Mouse (Mus musculus): ENCODE measurements at regions not wholly inside any gene's neighbourhood (a gene's known extent, or its start where the extent isn't known, plus 50 kb on each side); places are given as distances from the start of the nearest gene placed in this dataset.

DNA sequence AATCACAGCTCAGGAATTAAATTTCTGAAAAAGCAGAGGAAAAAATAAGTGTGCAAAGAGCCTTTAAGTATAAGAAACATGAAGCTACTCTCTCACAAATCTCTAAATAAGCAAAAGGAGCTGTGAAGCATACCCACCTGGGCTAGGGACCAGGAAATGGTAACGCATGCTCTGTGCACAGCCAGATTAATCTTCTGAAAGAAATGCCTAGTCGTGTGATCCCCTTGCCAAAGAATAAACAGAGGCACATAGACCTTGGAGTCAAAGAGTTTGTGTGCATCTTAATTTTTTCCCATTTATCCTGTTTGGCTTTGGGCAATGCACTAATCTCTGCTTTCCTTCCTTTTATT lies 338.2 kb upstream of the Sel1l start:
- H3K27me3 ChIP-seq, result no peaks in the 10 kb centered on the region

DNA sequence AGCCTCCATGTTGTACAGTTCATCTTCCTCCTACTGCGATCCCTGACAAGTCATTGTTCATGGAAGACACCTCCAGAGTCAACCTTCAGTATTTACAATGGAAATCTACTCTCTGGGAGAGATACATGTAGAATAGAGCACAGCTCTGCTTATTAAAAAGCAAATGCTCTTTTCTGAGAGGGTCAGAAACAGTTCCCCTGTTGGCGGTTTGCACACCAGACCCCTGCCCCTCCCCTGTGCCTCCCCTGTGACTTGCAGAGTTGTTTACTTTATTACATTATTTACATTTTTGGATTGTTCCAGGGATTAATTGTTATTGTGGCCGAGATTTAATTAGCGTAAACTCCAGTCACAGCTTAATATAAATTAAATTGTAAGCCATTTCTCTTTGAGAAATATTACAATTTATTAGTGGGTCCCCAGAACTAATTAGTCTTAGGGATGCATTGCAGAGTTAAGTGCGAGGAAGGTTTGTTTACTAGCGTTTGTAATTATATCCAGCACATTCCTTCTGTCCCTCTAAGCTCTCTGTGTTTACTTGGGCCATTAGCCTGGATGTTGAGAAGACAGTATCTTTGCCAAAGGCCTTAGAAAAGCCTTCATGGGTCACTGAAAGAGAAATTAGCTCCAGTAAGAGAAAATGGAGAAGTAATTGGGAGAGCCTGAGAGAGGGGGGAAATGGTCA lies 337.6 kb upstream of the Sel1l start:
- Histone ChIP-seq H3K27me3 (no peaks in the 10 kb centered on the region), H3K4me3 (no peak overlapping the region), H3K9ac (no peak overlapping the region), H3K4me2 (no peak overlapping the region), H3K27ac (replicated peaks) (0 out of 2 replicates have a peak overlapping the region, but pooled peaks have one; percentile 28), H3K36me3 (no peaks in the 10 kb centered on the region), H3K4me1 (replicated peaks) (peaks cover 3% of the 10 kb centered on the region; the same call in 1 of the 2 replicates), H3K9me3 (no peaks in the 10 kb centered on the region)
- no peak for ATAC-seq (ENCODE audit: low read depth)
- 56% methylated on average over 6 of the region's 6 CpGs for WGBS

More for the DNA sequence above, 338.2 kb upstream of the Sel1l start:
- H3K9ac ChIP-seq, result no peak overlapping the region
- no peak overlapping the region for H3K4me3 ChIP-seq
- no peaks in the 10 kb centered on the region for H3K36me3 ChIP-seq
- peaks cover 3% of the 10 kb centered on the region; the same call in 1 of the 2 replicates for H3K4me1 ChIP-seq (replicated peaks)
- no peak overlapping the region for H3K27ac ChIP-seq (replicated peaks)
- H3K4me2 ChIP-seq, result no peak overlapping the region
- H3K9me3 ChIP-seq, result no peaks in the 10 kb centered on the region
- ATAC-seq (ENCODE audit: low read depth), result no peak
- WGBS, result 79% methylated on average over 2 of the region's 2 CpGs

DNA sequence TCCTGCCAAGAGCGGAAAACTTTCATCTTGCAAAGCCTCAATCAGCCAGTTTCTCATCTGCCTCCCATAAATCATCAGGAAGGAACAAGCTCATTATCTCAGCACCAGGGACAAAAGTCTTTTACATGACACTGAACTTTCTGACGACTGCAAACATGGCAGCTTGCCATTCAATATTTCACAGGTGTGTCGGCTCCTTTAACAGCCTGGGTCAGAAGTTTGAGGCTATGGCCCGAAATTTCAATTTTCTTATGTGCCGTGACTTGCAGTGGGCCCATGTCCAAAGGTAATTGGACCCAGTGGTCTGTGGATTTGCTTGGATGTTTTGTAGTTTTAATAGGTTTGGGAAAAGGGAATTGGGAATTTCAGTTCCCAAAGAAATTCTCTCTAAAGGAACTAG lies 330.3 kb upstream of the Sel1l start:
- Histone ChIP-seq H3K36me3 (no peaks in the 10 kb centered on the region), H3K27ac (replicated peaks) (no peak overlapping the region), H3K9me3 (no peaks in the 10 kb centered on the region), H3K4me2 (no peak overlapping the region), H3K9ac (no peak overlapping the region), H3K27me3 (no peaks in the 10 kb centered on the region), H3K4me3 (no peak overlapping the region), H3K4me1 (replicated peaks) (no peaks in the 10 kb centered on the region)
- ATAC-seq (ENCODE audit: low read depth), result no peak
- WGBS, result 69% methylated on average over 5 of the region's 5 CpGs

DNA sequence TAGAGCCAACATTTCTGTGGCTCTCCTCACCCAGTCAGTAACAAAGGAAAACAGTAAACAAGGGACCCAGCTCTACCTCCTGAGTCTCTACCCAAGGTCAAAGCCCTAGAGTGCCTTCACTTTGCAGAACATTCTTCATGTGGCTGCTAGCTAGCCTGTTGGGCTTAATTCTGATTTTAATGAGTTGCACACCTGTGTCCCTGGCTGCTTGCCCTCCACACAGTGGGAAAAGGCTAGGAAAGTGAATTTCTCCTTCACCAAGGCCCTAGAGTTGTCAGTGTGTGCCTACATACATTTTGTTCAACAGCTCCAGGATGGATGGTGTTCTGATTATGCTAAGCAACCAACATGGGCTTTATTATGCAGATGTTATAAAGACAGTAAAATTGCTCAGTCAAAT lies 307.8 kb upstream of the Sel1l start:
- H3K4me3 ChIP-seq, result no peak overlapping the region
- H3K36me3 ChIP-seq, result no peaks in the 10 kb centered on the region
- H3K27me3 ChIP-seq, result no peaks in the 10 kb centered on the region
- peaks cover 6% of the 10 kb centered on the region for H3K4me1 ChIP-seq (replicated peaks)
- H3K27ac ChIP-seq (replicated peaks), result no peak overlapping the region
- H3K9me3 ChIP-seq, result no peaks in the 10 kb centered on the region
- H3K4me2 ChIP-seq, result no peak overlapping the region
- no peak overlapping the region for H3K9ac ChIP-seq
- no peak for ATAC-seq (ENCODE audit: low read depth)

DNA sequence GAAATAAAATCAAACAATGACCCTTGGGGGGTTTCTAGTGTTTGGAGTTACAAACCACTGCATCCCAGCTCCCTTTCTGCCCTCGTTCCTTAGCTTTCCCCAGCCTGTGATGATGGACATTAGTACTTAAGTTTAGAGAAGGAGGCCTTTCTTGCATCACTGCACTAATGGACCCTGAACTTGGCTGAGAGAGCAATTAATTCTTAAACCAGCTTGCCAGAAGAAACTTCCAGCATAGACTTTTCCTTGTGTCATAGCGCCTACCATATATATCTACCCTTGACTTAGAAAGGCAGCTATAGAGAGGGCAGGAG lies 303.9 kb upstream of the Sel1l start:
- Histone ChIP-seq H3K36me3 (no peaks in the 10 kb centered on the region), H3K4me1 (replicated peaks) (peaks cover 6% of the 10 kb centered on the region), H3K4me3 (no peak overlapping the region), H3K27ac (replicated peaks) (no peak overlapping the region), H3K9me3 (no peaks in the 10 kb centered on the region), H3K9ac (no peak overlapping the region), H3K27me3 (no peaks in the 10 kb centered on the region), H3K4me2 (no peak overlapping the region)
- no peak for ATAC-seq (ENCODE audit: low read depth)
- 55% methylated on average over 2 of the region's 2 CpGs for WGBS

DNA sequence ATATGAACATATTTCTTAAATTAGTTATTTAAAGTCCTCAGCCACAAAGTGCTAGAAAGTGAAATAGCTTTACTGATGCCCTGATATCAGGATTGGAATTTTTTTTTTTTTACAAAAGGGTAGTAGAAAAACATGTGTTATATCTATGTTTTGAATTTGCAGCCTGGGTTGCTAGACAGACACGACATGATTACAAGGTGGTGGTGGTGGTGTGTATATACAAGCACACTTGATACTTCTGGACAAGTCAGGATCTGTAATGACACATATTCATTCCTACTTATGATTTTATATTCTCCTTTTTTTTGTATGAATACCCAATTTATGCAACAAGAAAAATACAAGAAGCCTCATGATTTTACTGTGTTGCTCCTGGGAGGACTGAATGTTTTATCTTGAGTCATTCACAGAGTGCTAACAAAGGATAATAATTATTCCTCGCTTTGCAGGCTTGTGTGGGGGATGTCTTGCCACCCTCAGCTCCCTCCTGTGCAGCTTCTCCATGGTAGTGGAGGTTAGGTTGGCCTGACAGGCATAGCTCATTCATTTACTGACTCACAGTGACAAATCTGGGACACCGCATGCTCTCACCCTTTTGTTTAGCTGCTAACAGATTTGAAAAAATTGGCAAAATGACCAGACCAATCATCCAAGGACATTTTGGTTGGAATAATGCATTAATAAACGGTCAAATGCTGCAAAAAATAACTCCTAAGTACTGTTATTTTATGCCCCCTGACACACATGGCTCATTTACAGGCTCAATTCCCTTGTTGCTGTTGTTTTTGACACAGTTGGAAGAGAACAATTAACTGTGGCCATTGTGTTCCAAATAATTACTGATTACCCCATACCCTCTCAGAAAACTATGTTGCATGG lies 303.3 kb upstream of the Sel1l start:
- peaks cover 6% of the 10 kb centered on the region for H3K4me1 ChIP-seq (replicated peaks)
- no peak overlapping the region for H3K4me3 ChIP-seq
- H3K36me3 ChIP-seq, result no peaks in the 10 kb centered on the region
- no peak overlapping the region for H3K9ac ChIP-seq
- no peak for ATAC-seq (ENCODE audit: low read depth)
- no peaks in the 10 kb centered on the region for H3K9me3 ChIP-seq
- H3K27me3 ChIP-seq, result no peaks in the 10 kb centered on the region
- H3K27ac ChIP-seq (replicated peaks), result no peak overlapping the region
- WGBS, result 54% methylated on average over 4 of the region's 4 CpGs
- H3K4me2 ChIP-seq, result no peak overlapping the region

DNA sequence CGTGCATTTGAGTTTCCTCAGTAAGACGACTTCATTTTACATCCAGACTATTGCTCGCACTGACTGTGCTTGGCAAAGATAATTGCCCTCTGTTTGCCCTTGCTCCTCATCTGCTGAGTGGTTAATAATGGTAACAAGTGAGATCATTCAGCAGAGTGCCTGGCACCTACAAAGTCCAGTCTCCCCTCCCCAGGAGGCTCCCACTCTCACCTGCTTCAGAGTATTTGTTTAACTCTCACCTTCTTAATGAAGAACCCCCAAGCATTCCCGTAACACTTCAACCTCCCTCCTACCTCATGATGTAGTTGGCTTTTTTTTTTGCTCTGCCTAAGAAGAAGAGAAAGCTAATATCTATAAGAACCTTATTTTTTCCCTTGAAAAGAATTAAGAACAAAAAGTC lies 288.6 kb upstream of the Sel1l start:
- 87% methylated on average over 4 of the region's 4 CpGs for WGBS
- no peak for ATAC-seq (ENCODE audit: low read depth)
- Histone ChIP-seq H3K9ac (no peak overlapping the region), H3K4me3 (no peak overlapping the region), H3K4me2 (no peak overlapping the region), H3K4me1 (replicated peaks) (no peaks in the 10 kb centered on the region), H3K9me3 (no peaks in the 10 kb centered on the region), H3K27ac (replicated peaks) (no peak overlapping the region), H3K27me3 (no peaks in the 10 kb centered on the region), H3K36me3 (no peaks in the 10 kb centered on the region)

DNA sequence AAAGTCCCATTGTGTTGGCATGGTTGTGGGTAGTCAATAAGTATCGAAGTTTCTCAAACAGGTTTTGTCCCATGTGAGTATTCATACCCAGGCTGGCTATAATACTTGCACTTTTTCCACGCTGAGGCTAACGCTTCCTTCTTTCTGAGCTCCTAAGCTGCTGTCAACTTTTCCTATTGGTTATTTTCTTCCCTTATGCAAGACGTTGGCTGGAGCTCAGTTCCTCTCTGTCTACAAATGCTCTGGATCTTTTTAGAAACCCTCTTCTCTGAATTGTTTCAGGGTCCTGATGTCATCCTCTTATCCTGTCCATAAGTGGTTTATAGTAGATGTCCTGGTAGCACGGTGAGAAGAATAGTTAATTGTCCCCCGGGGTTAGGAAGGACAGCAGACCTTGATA lies 278.7 kb upstream of the Sel1l start:
- H3K9ac ChIP-seq, result no peak overlapping the region
- no peaks in the 10 kb centered on the region for H3K4me1 ChIP-seq (replicated peaks)
- H3K27ac ChIP-seq (replicated peaks), result no peak overlapping the region
- no peak overlapping the region for H3K4me3 ChIP-seq
- no peaks in the 10 kb centered on the region for H3K9me3 ChIP-seq
- no peaks in the 10 kb centered on the region for H3K27me3 ChIP-seq
- no peak for ATAC-seq (ENCODE audit: low read depth)
- H3K36me3 ChIP-seq, result no peaks in the 10 kb centered on the region
- 82% methylated on average over 6 of the region's 6 CpGs for WGBS
- H3K4me2 ChIP-seq, result no peak overlapping the region

DNA sequence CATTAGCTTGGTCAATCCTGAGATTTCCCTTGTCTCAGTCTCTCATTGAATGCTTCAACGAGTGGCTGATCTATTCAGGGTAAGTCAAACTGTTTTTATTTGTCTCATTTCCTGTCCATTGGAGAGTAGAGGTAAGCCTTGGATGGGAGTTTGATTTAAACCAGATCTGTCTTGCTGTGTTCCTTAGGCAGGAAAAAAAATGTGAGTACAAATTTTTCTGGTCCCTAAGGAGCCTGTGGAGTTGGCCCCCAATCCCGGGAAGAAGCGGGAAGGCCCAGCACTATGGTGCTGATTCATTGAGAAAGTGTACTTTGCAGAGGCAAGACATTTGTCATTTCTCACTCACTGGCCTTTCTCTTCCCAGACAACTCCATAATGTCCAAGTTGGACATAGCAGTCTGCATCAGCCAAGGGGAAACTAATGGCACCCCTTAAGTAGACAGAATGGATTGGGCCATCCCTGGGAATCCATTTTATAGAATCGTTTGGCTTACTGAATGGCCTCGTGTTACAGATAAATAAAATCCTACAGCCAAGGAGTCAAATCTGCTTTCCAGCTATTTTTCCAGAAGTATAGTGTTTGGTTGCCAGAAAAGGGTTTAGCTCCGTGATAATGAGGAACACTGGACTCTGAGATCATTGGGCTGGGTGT lies 271.3 kb upstream of the Sel1l start:
- no peaks in the 10 kb centered on the region for H3K36me3 ChIP-seq
- 80% methylated on average over 6 of the region's 6 CpGs for WGBS
- no peak overlapping the region for H3K4me2 ChIP-seq
- no peaks in the 10 kb centered on the region for H3K27me3 ChIP-seq
- H3K4me1 ChIP-seq (replicated peaks), result no peaks in the 10 kb centered on the region
- no peak overlapping the region for H3K4me3 ChIP-seq
- ATAC-seq (ENCODE audit: low read depth), result no peak
- H3K9ac ChIP-seq, result no peak overlapping the region
- no peak overlapping the region for H3K27ac ChIP-seq (replicated peaks)
- no peaks in the 10 kb centered on the region for H3K9me3 ChIP-seq

DNA sequence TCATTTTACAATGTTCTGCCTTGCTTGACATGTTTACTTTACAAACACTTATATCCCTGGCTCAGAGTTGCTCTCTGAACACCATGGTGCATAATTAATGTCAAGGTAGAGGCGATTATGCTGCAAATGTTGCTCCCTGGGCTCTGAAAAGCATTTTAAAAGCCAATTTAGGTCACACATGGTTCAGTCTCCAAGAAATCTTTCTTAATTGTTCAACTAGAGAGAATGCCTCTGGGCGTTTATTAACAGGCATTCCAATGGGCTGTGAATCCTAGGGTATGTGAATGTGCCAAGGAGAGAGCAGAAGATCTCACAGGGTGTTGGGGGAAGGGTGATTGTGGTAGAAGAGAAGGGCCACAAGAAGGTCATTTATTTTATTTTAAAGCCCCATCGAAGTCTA lies 260.7 kb upstream of the Sel1l start:
- H3K9ac ChIP-seq, result no peak overlapping the region
- 39% methylated on average over 3 of the region's 3 CpGs for whole genome bisulfite sequencing

DNA sequence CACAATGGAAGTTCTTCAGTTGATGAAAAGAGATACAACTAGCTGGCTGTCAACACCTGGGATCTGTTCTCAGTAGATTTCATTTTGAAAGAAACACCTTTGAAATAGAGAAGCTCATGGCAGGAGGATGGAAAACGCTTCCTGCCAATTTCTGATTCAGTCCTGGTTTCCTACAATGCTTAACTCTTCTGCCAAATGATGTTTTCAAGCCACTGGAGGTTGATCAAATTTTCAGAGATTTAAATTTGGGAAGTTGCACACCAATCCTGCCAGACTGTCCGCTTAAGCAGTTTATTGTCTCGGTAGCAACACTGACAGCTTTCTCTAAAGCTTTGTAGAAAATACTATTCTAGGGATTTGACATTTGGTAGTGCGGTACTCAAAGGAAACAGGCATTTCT lies 251.1 kb upstream of the Sel1l start:
- H3K9ac ChIP-seq, result no peak overlapping the region
- H3K27me3 ChIP-seq, result no peaks in the 10 kb centered on the region
- H3K36me3 ChIP-seq, result no peaks in the 10 kb centered on the region
- H3K4me2 ChIP-seq, result no peak overlapping the region
- WGBS, result 87% methylated on average over 4 of the region's 4 CpGs
- H3K9me3 ChIP-seq, result no peaks in the 10 kb centered on the region
- H3K27ac ChIP-seq (replicated peaks), result no peak overlapping the region
- no peaks in the 10 kb centered on the region for H3K4me1 ChIP-seq (replicated peaks)
- ATAC-seq (ENCODE audit: low read depth), result no peak
- H3K4me3 ChIP-seq, result no peak overlapping the region

More for the DNA sequence above, 260.7 kb upstream of the Sel1l start:
- Histone ChIP-seq H3K4me1 (replicated peaks) (peaks cover 8% of the 10 kb centered on the region), H3K27me3 (no peaks in the 10 kb centered on the region), H3K9me3 (no peaks in the 10 kb centered on the region), H3K27ac (replicated peaks) (no peak overlapping the region), H3K36me3 (no peaks in the 10 kb centered on the region), H3K4me3 (no peak overlapping the region), H3K4me2 (no peak overlapping the region)
- no peak for ATAC-seq (ENCODE audit: low read depth)

DNA sequence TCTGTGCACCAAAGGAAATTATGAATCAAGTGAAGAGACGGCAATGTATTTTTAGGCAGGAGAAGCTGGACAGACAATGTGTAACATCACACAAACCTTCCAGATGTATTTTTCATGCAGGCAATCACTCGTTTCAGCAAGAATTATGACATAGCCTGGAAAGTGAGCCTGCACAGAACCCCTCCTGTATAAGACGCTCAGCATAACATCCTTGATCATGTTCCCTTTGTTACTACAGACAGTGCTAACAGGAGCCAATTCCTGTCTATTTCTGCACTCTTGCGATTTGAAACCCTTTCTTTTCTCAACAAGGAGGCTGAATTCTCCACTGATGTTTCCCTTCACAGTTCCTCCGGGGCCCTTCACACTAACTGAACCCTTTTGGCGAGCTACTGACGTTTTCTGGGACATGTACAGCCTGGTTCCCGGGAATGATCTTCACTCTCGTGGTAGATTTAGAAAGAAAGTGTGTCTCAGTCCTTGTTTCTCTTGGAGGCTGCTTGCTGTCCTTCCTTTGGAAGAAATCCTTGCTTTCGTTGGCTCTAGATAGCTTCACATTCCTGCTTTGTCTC lies 243.9 kb upstream of the Sel1l start:
- Histone ChIP-seq H3K9ac (no peak overlapping the region), H3K27me3 (no peaks in the 10 kb centered on the region), H3K4me1 (replicated peaks) (no peaks in the 10 kb centered on the region), H3K4me2 (no peak overlapping the region), H3K9me3 (no peaks in the 10 kb centered on the region), H3K4me3 (no peak overlapping the region), H3K27ac (replicated peaks) (no peak overlapping the region), H3K36me3 (no peaks in the 10 kb centered on the region)
- 78% methylated on average over 10 of the region's 10 CpGs for WGBS
- ATAC-seq (ENCODE audit: low read depth), result no peak
